Mouse (Mus musculus) intestine, postnatal 0 days (tissue): ENCODE measurements around the gene Exosc5. TPM values are rescaled to one million over a fixed set of nuclear protein-coding genes. Genes with fewer than 3 reads are reported as not detected.

Source experiments
- ATAC-seq: fragments of 200-750 bp; cut with Nextera tagmentation; 2 replicates; pipeline ENCODE4 v1.8.0; 2017; ENCODE audit warnings: mild to moderate bottlenecking, moderate TSS enrichment, moderate library complexity
- H3K27ac ChIP-seq: fragments of 300-500 bp; sonication (generic); 2 replicates; pipeline ENCODE4 v1.5.1; 2014; ENCODE audit warnings: mild to moderate bottlenecking, low read depth, low read length, moderate library complexity
- H3K27me3 ChIP-seq: fragments of 300-500 bp; sonication (generic); replicated peaks from 2 replicates; pipeline ENCODE4 v1.6.1; 2014; ENCODE audit warnings: low read length, mixed read lengths; ENCODE audit not compliant: control insufficient read depth, insufficient read depth
- H3K36me3 ChIP-seq: fragments of 300-500 bp; sonication (generic); 2 replicates; pipeline ENCODE4 v1.6.1; 2014; ENCODE audit warnings: mild to moderate bottlenecking, moderate library complexity; ENCODE audit not compliant: control insufficient read depth, insufficient read depth
- H3K4me1 ChIP-seq: fragments of 300-500 bp; sonication (generic); replicated peaks from 2 replicates; pipeline ENCODE4 v1.6.1; 2014; ENCODE audit warnings: antibody characterized with exemption, low read length, mixed read lengths; ENCODE audit not compliant: control insufficient read depth, insufficient read depth
- H3K4me2 ChIP-seq: fragments of 300-500 bp; sonication (generic); replicated peaks from 2 replicates; pipeline ENCODE4 v1.6.1; 2014; ENCODE audit warnings: low read depth, mild to moderate bottlenecking, moderate library complexity
- H3K4me3 ChIP-seq: fragments of 300-500 bp; sonication (generic); 2 replicates; pipeline ENCODE4 v1.5.1; 2014; ENCODE audit warnings: low read depth, low read length
- H3K9ac ChIP-seq: fragments of 300-500 bp; sonication (generic); 2 replicates; pipeline ENCODE4 v1.6.1; 2014; ENCODE audit warnings: mild to moderate bottlenecking, low read depth, low read length
- H3K9me3 ChIP-seq: fragments of 300-500 bp; sonication (generic); 2 replicates; pipeline ENCODE4 v1.6.1; 2016; ENCODE audit warnings: mixed run types; ENCODE audit not compliant: control insufficient read depth
- CTCF ChIP-seq: sonication (generic); IDR thresholded peaks from 2 replicates; pipeline ENCODE4 v1.5.1; 2016; ENCODE audit warnings: low read depth, mild to moderate bottlenecking, control low read depth, antibody characterized with exemption, moderate library complexity
- WGBS: fragments of 180-500 bp; shearing (Covaris S2); extraction: QIAGEN DNeasy Blood & Tissue Kit; methylation state at CpG from one replicate; pipeline ENCODE4 v1.1.7; 2014; 5-methylcytosine and 5-hydroxymethylcytosine counted together
- polyA plus RNA-seq: library from polyadenylated mRNA; unstranded; fragments of >200 nt; fragmentation: Nextera tagmentation; extraction: Ambion mirVana; gene quantifications from 2 replicates; pipeline ENCODE4 v1.2.1, GENCODE M21; 2015

Exosc5 gene
- polyA plus RNA-seq, 1 experiment from 2014 or later = 50.4 TPM

DNA sequence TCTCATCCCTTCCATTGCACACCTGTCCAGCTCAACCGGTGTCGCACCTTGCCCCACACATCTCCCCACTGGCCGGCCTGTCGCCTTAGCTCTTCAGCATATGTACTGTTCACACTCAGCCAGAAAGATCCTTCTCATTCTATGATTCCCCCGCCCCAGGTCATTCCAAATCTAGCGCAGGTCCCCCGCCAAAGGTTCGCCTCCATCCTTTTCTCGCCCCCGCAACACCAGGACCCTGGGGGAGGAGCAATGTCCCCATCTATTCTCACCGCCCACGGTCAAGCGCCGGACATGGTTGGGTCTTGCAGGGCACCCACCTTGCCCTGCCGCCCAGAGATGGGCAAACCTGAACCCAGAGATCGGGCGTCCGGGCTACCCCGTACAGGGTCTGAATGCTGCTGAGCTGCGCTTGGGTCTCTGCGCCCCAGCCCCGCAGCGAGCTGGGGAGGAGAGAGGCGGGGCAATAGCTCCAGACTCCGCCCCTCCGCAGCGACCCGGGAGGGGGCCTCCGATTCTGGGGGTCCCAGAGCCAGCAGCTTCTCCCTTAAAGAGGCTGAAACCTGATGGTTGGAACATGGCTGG, 15.8 kb downstream of the Exosc5 start, which contains the start of gene Tmem91:
Tmem91 (minus strand) TSS at position 448 of the 582 bp plus-strand sequence.
- 3% methylated on average over 29 of the region's 29 CpGs for WGBS

GRCm38 (mm10) chr7:25675405-25675804, 16.4 kb downstream of the Exosc5 start:
- Histone ChIP-seq H3K36me3 (no peaks in the 10 kb centered on the region; the same call in 1 of the 2 replicates), H3K27ac (no peak overlapping the region), H3K27me3 (peaks cover 19% of the 10 kb centered on the region), H3K4me3 (peak overlapping the region; percentile 34), H3K4me2 (no peak overlapping the region), H3K9me3 (no peaks in the 10 kb centered on the region), H3K4me1 (0 out of 2 replicates have a peak, but pooled peaks cover 6% of the 10 kb centered on the region), H3K9ac (no peak overlapping the region)
- no peak for ATAC-seq
- 45% methylated on average over 6 of the region's 6 CpGs for WGBS
- TF ChIP-seq CTCF = no peak

More for the DNA sequence above, 15.8 kb downstream of the Exosc5 start, which contains the start of gene Tmem91:
- Histone ChIP-seq H3K9ac (no peak within 1 kb of the TSS), H3K4me2 (peak within 1 kb of the TSS; percentile 59), H3K27ac (no peak within 1 kb of the TSS), H3K4me1 (0 out of 2 replicates have a peak, but pooled peaks cover 3% of the 10 kb centered on the region), H3K36me3 (no peaks in the 10 kb centered on the region; the same call in 1 of the 2 replicates), H3K27me3 (peaks cover 19% of the 10 kb centered on the region), H3K9me3 (no peaks in the 10 kb centered on the region), H3K4me3 (peak within 1 kb of the TSS; percentile 34)
- no peak for TF ChIP-seq CTCF
- ATAC-seq = no peak

- H3K27ac ChIP-seq = no peak overlapping the region
- ATAC-seq = no peak
- 54% methylated on average over 15 of the region's 15 CpGs for WGBS
- TF ChIP-seq CTCF = no peak
- no peaks in the 10 kb centered on the region for H3K9me3 ChIP-seq
- H3K4me3 ChIP-seq = no peak overlapping the region
- no peak overlapping the region for H3K4me2 ChIP-seq
- H3K27me3 ChIP-seq = peaks cover 19% of the 10 kb centered on the region
- no peak overlapping the region for H3K9ac ChIP-seq
- no peaks in the 10 kb centered on the region for H3K36me3 ChIP-seq
- H3K4me1 ChIP-seq = 0 out of 2 replicates have a peak, but pooled peaks cover 6% of the 10 kb centered on the region
Measured at GRCm38 (mm10) chr7:25676085-25676781, 17.3 kb downstream of the Exosc5 start.

GRCm38 (mm10) chr7:25677013-25677412, 18.0 kb downstream of the Exosc5 start:
- no peak for ATAC-seq
- H3K4me1 ChIP-seq = 0 out of 2 replicates have a peak, but pooled peaks cover 6% of the 10 kb centered on the region

GRCm38 (mm10) chr7:25679971-25680370, 21.0 kb downstream of the Exosc5 start:
- no peak for ATAC-seq
- peak; percentile 50; the same call in 1 of the 2 replicates for TF ChIP-seq CTCF
- H3K9me3 ChIP-seq = no peaks in the 10 kb centered on the region
- H3K27ac ChIP-seq = no peak overlapping the region
- peak overlapping the region; percentile 58 for H3K4me2 ChIP-seq
- H3K27me3 ChIP-seq = peaks cover 10% of the 10 kb centered on the region
- peak overlapping the region; percentile 62 for H3K4me3 ChIP-seq
- H3K4me1 ChIP-seq = 0 out of 2 replicates have a peak, but pooled peaks cover 3% of the 10 kb centered on the region
- no peaks in the 10 kb centered on the region for H3K36me3 ChIP-seq
- no peak overlapping the region for H3K9ac ChIP-seq
- WGBS = 7% methylated on average over 6 of the region's 6 CpGs

More at GRCm38 (mm10) chr7:25677013-25677412, 18.0 kb downstream of the Exosc5 start:
- Histone ChIP-seq H3K36me3 (no peaks in the 10 kb centered on the region), H3K9ac (no peak overlapping the region), H3K9me3 (no peaks in the 10 kb centered on the region), H3K27ac (no peak overlapping the region), H3K4me3 (no peak overlapping the region), H3K27me3 (peaks cover 19% of the 10 kb centered on the region), H3K4me2 (no peak overlapping the region)
- TF ChIP-seq CTCF = no peak
- 91% methylated on average over 7 of the region's 7 CpGs for WGBS
